Mouse (Mus musculus) naive thymus-derived CD4-positive, alpha-beta T cell, adult 5 months (primary cell): ENCODE measurements around the gene Ankrd33b. TPM values are rescaled to one million over a fixed set of nuclear protein-coding genes. Genes with fewer than 3 reads are reported as not detected.

Source experiments
- polyA plus RNA-seq: library from polyadenylated mRNA; unstranded; fragments of 100-300 nt; shearing (Covaris generic); gene quantifications from one replicate; pipeline ENCODE4 v1.2.1, GENCODE M21; 2017

Gene Ankrd33b
- polyA plus RNA-seq = not detected

GRCm38 (mm10) chr15:31367481-31368200 lies at the start of gene Ankrd33b:
TSS of gene Ankrd33b (minus strand) at chr15:31367726.

Other genes with a start within 250 kb of the Ankrd33b start
- gene Dap, start 143.4 kb downstream of the Ankrd33b start, polyA plus RNA-seq = 52.9 TPM
- gene Ropn1l, start 86.0 kb upstream of the Ankrd33b start, polyA plus RNA-seq = 0.37 TPM
- gene March6, start 163.3 kb upstream of the Ankrd33b start, polyA plus RNA-seq = 16.1 TPM
- gene Cmbl, start 197.7 kb upstream of the Ankrd33b start, polyA plus RNA-seq = not detected
- 418 TPM for gene Cct5, start 234.1 kb upstream of the Ankrd33b start, polyA plus RNA-seq
- 11.9 TPM for gene Fam173b, start 234.1 kb upstream of the Ankrd33b start, polyA plus RNA-seq